Mouse (Mus musculus): Measurements from ENCODE around the gene Ifitm6. TPM values are rescaled to one million over a fixed set of nuclear protein-coding genes. Genes with fewer than 3 reads are reported as not detected.

The Ifitm6 gene
- polyA plus RNA-seq, 1 experiment = 5.9 TPM

DNA sequence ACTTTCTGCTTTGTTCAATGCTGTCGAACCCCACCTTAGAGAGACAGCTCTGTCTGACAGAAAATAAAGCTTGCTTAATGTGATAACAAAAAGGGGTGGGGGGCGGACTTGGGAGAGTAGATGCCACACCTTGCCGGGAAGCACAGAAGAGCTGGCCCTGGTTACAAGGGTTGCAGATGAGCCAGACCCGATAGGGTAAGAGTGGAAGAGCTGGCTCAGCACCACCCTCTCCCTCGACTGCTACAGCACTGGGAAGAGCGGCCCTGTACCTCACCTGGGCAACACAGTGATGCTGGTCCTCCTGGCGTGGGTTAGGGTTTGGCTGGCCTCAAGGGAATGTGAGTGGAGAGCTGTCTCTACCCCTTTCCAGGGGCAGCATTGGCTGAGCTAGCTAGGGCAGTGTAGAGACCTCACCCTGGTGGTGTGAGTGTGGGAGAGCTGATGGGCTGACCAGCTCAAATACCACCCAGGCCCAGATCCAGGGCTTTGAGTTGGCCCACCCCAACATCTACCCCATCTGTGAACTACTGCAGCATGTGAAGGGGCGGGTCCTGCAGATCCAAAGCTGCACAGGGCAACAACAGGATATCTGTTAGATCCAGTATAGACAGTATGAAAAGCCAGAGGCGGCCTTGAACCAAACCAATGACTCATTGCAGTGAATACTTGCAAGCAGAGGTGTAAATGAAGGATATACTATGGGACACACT, 14.9 kb upstream of the Ifitm6 start:
- no peak for DNase-seq
- TF ChIP-seq CTCF (IDR thresholded peaks at IDR 0.05; ENCODE audit: borderline replicate concordance, control insufficient read depth, extremely low read depth, insufficient read depth, low read length, poor library complexity) (no peak), POLR2A (IDR thresholded peaks at IDR 0.05; ENCODE audit: control insufficient read depth, extremely low read depth, insufficient read depth, low read length, poor library complexity) (no peak)
- no peak overlapping the region for H3K27ac ChIP-seq (ENCODE audit: control insufficient read depth, insufficient read depth, low read length)
- H3K4me1 ChIP-seq (replicated peaks; ENCODE audit: control insufficient read depth, insufficient read depth, low read length) = peaks cover under 1% of the 10 kb centered on the region; the same call in 1 of the 2 replicates
- no peaks in the 10 kb centered on the region for H3K27me3 ChIP-seq (ENCODE audit: control insufficient read depth, insufficient read depth, low read length)
- WGBS = 89% methylated on average over 9 of the region's 9 CpGs
- H3K36me3 ChIP-seq (ENCODE audit: control insufficient read depth, insufficient read depth, low read length) = no peaks in the 10 kb centered on the region
- no peak overlapping the region for H3K4me3 ChIP-seq (ENCODE audit: control insufficient read depth, insufficient read depth, low read length)

DNA sequence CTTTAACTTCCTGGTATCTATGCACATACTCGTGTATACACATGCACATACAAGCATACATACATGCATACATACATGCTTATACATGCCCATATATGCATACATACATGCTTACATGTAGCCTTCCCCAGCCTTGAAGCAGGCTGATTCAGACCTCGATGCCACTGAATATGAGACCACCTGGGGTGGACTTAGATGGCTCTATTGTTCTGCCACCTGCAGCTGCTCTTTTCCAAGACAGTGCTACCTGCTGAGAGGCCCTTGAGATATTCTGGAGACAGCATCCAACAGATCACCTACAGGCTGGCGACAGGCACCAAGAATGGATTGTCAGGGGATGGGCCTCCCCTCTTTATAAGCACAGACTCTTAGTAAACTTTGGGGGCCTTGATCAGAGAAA, 12.7 kb upstream of the Ifitm6 start:
- H3K4me1 ChIP-seq (replicated peaks; ENCODE audit: control insufficient read depth, insufficient read depth, low read length) = no peaks in the 10 kb centered on the region
- WGBS = 77% methylated on average over 3 of the region's 3 CpGs
- H3K27ac ChIP-seq (ENCODE audit: control insufficient read depth, insufficient read depth, low read length) = no peak overlapping the region
- no peaks in the 10 kb centered on the region for H3K36me3 ChIP-seq (ENCODE audit: control insufficient read depth, insufficient read depth, low read length)
- TF ChIP-seq CTCF (IDR thresholded peaks at IDR 0.05; ENCODE audit: borderline replicate concordance, control insufficient read depth, extremely low read depth, insufficient read depth, low read length, poor library complexity) = no peak
- TF ChIP-seq POLR2A (IDR thresholded peaks at IDR 0.05; ENCODE audit: control insufficient read depth, extremely low read depth, insufficient read depth, low read length, poor library complexity) = no peak
- no peak for DNase-seq
- no peak overlapping the region for H3K4me3 ChIP-seq (ENCODE audit: control insufficient read depth, insufficient read depth, low read length)
- no peaks in the 10 kb centered on the region for H3K27me3 ChIP-seq (ENCODE audit: control insufficient read depth, insufficient read depth, low read length)

DNA sequence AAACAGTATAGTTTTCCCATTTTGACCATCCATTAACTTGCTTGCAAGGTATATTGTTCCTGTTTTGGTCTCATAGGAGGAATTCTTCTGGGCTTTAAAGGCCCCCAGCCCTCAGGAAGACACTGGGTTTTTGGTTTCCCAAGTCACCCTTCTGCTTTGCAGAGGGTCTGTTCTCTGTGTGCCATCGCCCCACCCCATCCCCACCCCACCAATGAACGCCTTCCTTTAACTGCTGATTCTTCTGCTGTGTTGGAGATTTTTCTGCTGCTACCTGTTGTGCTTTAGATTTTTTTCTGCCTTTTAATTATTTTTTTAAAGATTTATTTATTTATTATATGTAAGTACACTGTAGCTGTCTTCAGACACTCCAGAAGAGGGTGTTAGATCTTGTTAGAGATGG, 11.1 kb upstream of the Ifitm6 start, which contains the start of gene Gm17387:
Gene Gm17387 (plus strand): TSS at position 301 of the 400 bp plus-strand sequence.
- WGBS = 98% methylated on average over 2 of the region's 2 CpGs
- TF ChIP-seq POLR2A (IDR thresholded peaks at IDR 0.05; ENCODE audit: control insufficient read depth, extremely low read depth, insufficient read depth, low read length, poor library complexity) (no peak), CTCF (IDR thresholded peaks at IDR 0.05; ENCODE audit: borderline replicate concordance, control insufficient read depth, extremely low read depth, insufficient read depth, low read length, poor library complexity) (no peak)

DNA sequence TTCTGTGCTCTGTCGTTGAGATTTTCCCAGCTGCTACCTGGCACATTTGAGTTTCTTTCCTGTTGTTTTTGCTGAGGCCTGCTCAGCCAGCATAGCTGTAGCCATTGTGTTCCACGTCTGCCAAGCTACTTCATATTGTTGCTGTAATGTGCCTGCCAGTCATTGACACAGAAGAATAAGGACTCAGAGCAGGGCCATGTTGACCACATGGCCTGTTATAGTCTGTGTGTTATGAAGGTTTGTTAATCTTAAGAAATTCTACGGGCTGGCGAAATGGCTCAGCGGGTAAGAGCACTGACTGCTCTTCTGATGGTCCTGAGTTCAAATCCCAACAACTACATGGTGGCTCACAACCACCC, 9.0 kb upstream of the Ifitm6 start:
- Histone ChIP-seq H3K4me3 (ENCODE audit: control insufficient read depth, insufficient read depth, low read length) (no peak overlapping the region), H3K36me3 (ENCODE audit: control insufficient read depth, insufficient read depth, low read length) (no peaks in the 10 kb centered on the region), H3K27me3 (ENCODE audit: control insufficient read depth, insufficient read depth, low read length) (no peaks in the 10 kb centered on the region), H3K4me1 (replicated peaks; ENCODE audit: control insufficient read depth, insufficient read depth, low read length) (no peaks in the 10 kb centered on the region), H3K27ac (ENCODE audit: control insufficient read depth, insufficient read depth, low read length) (no peak overlapping the region)
- TF ChIP-seq CTCF (IDR thresholded peaks at IDR 0.05; ENCODE audit: borderline replicate concordance, control insufficient read depth, extremely low read depth, insufficient read depth, low read length, poor library complexity) (no peak), POLR2A (IDR thresholded peaks at IDR 0.05; ENCODE audit: control insufficient read depth, extremely low read depth, insufficient read depth, low read length, poor library complexity) (no peak)
- 91% methylated on average over 5 of the region's 5 CpGs for WGBS
- no peak for DNase-seq

More for the DNA sequence above, 11.1 kb upstream of the Ifitm6 start, which contains the start of gene Gm17387:
- no peak within 1 kb of the TSS for H3K27ac ChIP-seq (ENCODE audit: control insufficient read depth, insufficient read depth, low read length)
- DNase-seq = no peak
- H3K36me3 ChIP-seq (ENCODE audit: control insufficient read depth, insufficient read depth, low read length) = no peaks in the 10 kb centered on the region
- H3K27me3 ChIP-seq (ENCODE audit: control insufficient read depth, insufficient read depth, low read length) = no peaks in the 10 kb centered on the region
- no peaks in the 10 kb centered on the region for H3K4me1 ChIP-seq (replicated peaks; ENCODE audit: control insufficient read depth, insufficient read depth, low read length)
- no peak within 1 kb of the TSS for H3K4me3 ChIP-seq (ENCODE audit: control insufficient read depth, insufficient read depth, low read length)

DNA sequence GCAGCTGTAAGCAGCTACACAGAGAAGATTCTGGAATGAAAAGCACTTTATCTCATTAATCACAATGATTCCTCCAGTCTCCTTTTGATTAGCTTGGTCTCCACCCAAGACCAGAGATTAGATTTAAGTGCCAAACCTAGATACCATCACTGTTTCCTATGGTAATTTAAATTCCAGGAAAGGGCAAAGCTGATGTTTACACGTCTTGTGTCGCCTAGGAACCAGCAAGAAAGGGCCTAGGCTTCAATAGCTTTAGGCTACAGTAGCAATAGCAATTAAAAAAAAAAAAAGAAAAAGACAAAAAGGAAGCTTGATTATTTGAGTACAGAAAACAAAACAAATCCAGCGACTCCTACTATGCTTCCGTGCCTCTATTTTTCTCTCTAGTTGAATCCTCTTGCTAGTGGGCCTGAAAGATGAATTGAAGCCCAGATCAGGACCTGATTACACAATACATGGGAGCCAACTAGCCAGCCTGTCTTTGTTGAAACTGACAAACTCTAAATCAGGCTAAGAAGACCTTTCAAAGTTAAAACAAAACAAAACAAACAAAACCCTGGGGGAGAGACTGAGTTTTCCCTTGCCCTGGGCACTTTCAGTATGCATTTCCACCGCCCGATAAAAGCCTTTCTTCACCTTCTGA, 8.5 kb upstream of the Ifitm6 start:
- Histone ChIP-seq H3K4me3 (ENCODE audit: control insufficient read depth, insufficient read depth, low read length) (no peak overlapping the region), H3K27me3 (ENCODE audit: control insufficient read depth, insufficient read depth, low read length) (no peaks in the 10 kb centered on the region), H3K4me1 (replicated peaks; ENCODE audit: control insufficient read depth, insufficient read depth, low read length) (no peaks in the 10 kb centered on the region), H3K27ac (ENCODE audit: control insufficient read depth, insufficient read depth, low read length) (no peak overlapping the region), H3K36me3 (ENCODE audit: control insufficient read depth, insufficient read depth, low read length) (no peaks in the 10 kb centered on the region)
- DNase-seq = no peak
- TF ChIP-seq POLR2A (IDR thresholded peaks at IDR 0.05; ENCODE audit: control insufficient read depth, extremely low read depth, insufficient read depth, low read length, poor library complexity) (no peak), CTCF (IDR thresholded peaks at IDR 0.05; ENCODE audit: borderline replicate concordance, control insufficient read depth, extremely low read depth, insufficient read depth, low read length, poor library complexity) (no peak)
- WGBS = 91% methylated on average over 6 of the region's 6 CpGs

DNA sequence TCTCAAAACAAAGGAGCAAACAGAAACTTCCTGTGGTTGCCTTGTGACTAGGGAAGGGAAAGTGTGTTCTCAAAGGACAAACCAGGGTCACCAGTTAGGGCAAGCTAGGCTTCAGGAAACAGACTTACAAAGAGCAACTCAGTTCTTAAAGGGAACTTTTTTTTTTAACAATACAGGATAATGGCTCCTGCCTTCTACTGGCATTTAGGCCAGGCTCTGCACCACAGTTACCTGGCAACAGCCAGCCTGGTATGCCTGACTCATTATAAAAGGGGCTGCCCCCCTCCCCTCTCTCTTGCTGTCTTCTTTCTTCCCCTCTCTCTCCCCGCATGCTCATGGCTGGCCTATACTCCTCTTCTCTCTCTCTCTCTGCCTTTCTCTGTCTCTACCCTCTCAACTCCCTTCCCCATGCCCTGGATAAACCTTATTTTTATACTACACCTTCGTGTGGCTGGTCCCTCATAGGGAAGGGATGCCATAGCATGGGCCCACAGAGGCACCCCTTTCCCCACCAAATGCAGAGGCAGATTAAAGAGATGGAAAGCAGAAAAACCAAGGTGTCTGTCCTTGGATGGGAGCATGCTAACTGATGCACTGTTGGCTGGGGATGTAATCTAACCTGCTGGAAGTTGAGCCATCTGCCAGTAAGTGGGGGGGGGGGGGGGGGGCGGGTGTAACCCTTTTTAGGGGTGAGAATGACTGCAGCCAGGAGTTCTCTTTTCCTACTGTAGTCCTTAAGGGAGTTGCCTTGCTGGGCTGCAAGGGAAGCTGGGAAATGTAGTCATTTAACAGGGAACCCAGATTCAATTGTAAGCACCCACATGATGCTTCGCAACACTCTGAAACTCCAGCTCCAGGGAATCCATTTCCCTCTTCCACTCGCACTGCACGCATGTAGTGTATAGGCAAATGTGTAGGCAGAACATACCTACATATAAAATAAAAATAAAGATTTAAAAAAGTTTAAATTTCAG, 7.4 kb upstream of the Ifitm6 start:
- Histone ChIP-seq H3K4me3 (ENCODE audit: control insufficient read depth, insufficient read depth, low read length) (no peak overlapping the region), H3K27me3 (ENCODE audit: control insufficient read depth, insufficient read depth, low read length) (no peaks in the 10 kb centered on the region), H3K4me1 (replicated peaks; ENCODE audit: control insufficient read depth, insufficient read depth, low read length) (no peaks in the 10 kb centered on the region), H3K27ac (ENCODE audit: control insufficient read depth, insufficient read depth, low read length) (no peak overlapping the region), H3K36me3 (ENCODE audit: control insufficient read depth, insufficient read depth, low read length) (no peaks in the 10 kb centered on the region)
- TF ChIP-seq POLR2A (IDR thresholded peaks at IDR 0.05; ENCODE audit: control insufficient read depth, extremely low read depth, insufficient read depth, low read length, poor library complexity) = no peak
- no peak for TF ChIP-seq CTCF (IDR thresholded peaks at IDR 0.05; ENCODE audit: borderline replicate concordance, control insufficient read depth, extremely low read depth, insufficient read depth, low read length, poor library complexity)
- DNase-seq = no peak
- 60% methylated on average over 6 of the region's 6 CpGs for WGBS
